Mouse (Mus musculus) frontal cortex, postnatal 36 days (tissue): ENCODE data around the gene Cinp.

Experiments
- DNase-seq, 2 experiments: peaks; one replicate each; pipeline ENCODE4 v3.0.0; 2022; ENCODE audit warnings: low spot score in 2 of 2

Gene Cinp

GRCm38 (mm10) chr12:110835182-110835581, 53.8 kb downstream of the Cinp start:
- no peak for DNase-seq

GRCm38 (mm10) chr12:110830293-110831024, 58.5 kb downstream of the Cinp start:
- no peak for DNase-seq

GRCm38 (mm10) chr12:110828908-110829307, 60.0 kb downstream of the Cinp start:
- no peak for DNase-seq
